Mouse (Mus musculus) embryonic facial prominence, embryonic 11.5 days (tissue): ENCODE results near the gene Emilin3. TPM values are rescaled to one million over a fixed set of nuclear protein-coding genes. Genes with fewer than 3 reads are reported as not detected.

ENCODE experiments used
- ATAC-seq: fragments of 200-750 bp; cut with Nextera tagmentation; replicated peaks from 2 replicates; pipeline ENCODE4 v1.8.0; 2017; ENCODE audit warnings: low read depth; ENCODE audit not compliant: insufficient number of reproducible peaks, low FRiP score, low TSS enrichment
- DNase-seq: peaks from one replicate; pipeline ENCODE4 v3.0.0-alpha.2; 2015; ENCODE audit warnings: low spot score
- H3K27ac ChIP-seq: fragments of 300-500 bp; sonication (generic); replicated peaks from 2 replicates; pipeline ENCODE4 v1.5.1; 2014; ENCODE audit warnings: mild to moderate bottlenecking, low read depth, low read length, control low read depth
- H3K27me3 ChIP-seq: fragments of 300-500 bp; sonication (generic); 2 replicates; pipeline ENCODE4 v1.6.1; 2014; ENCODE audit warnings: mild to moderate bottlenecking, low read length, moderate library complexity, mixed read lengths; ENCODE audit not compliant: control insufficient read depth, insufficient read depth
- H3K36me3 ChIP-seq: fragments of 300-500 bp; sonication (generic); replicated peaks from 2 replicates; pipeline ENCODE4 v1.6.1; 2014; ENCODE audit warnings: low read depth, mild to moderate bottlenecking, low read length, moderate library complexity, mixed read lengths; ENCODE audit not compliant: control insufficient read depth, insufficient read depth
- H3K4me1 ChIP-seq: fragments of 300-500 bp; sonication (generic); 2 replicates; pipeline ENCODE4 v1.6.1; 2014; ENCODE audit warnings: low read length, mixed read lengths; ENCODE audit not compliant: control insufficient read depth, insufficient read depth
- H3K4me2 ChIP-seq: fragments of 300-500 bp; sonication (generic); 2 replicates; pipeline ENCODE4 v1.6.1; 2014; ENCODE audit warnings: low read depth, mild to moderate bottlenecking, control low read depth, low read length, moderate library complexity
- H3K4me3 ChIP-seq: fragments of 300-500 bp; sonication (generic); 2 replicates; pipeline ENCODE4 v1.5.1; 2014; ENCODE audit warnings: low read depth, low read length, control low read depth
- H3K9ac ChIP-seq: fragments of 300-500 bp; sonication (generic); replicated peaks from 2 replicates; pipeline ENCODE4 v1.6.1; 2014; ENCODE audit warnings: mild to moderate bottlenecking, control low read depth, low read length
- H3K9me3 ChIP-seq: fragments of 300-500 bp; sonication (generic); replicated peaks from 2 replicates; pipeline ENCODE4 v1.6.1; 2016; ENCODE audit warnings: mild to moderate bottlenecking, low read length, inconsistent platforms, mixed read lengths; ENCODE audit not compliant: control insufficient read depth
- WGBS: fragments of 180-500 bp; shearing (Covaris S2); extraction: QIAGEN DNeasy Blood & Tissue Kit; methylation state at CpG from one replicate; pipeline ENCODE4 v1.1.7; 2014; 5-methylcytosine and 5-hydroxymethylcytosine counted together
- polyA plus RNA-seq: library from polyadenylated mRNA; unstranded; fragments of >200 nt; fragmentation: Nextera tagmentation; extraction: Ambion mirVana; gene quantifications from 2 replicates; pipeline ENCODE4 v1.2.1, GENCODE M21; 2014

Emilin3 gene
- polyA plus RNA-seq, 1 experiment from 2014 or later = 3.3 TPM

- ATAC-seq (no peak), DNase-seq (no peak)
- Histone ChIP-seq H3K27me3 (no peaks in the 10 kb centered on the region), H3K27ac (no peak within 1 kb of the TSS), H3K4me1 (no peaks in the 10 kb centered on the region), H3K4me2 (no peak within 1 kb of the TSS), H3K36me3 (no peaks in the 10 kb centered on the region), H3K9ac (no peak within 1 kb of the TSS; the same call in 1 of the 2 replicates), H3K9me3 (no peaks in the 10 kb centered on the region), H3K4me3 (no peak within 1 kb of the TSS)
- WGBS = 76% methylated on average over 13 of the region's 13 CpGs
Observed at GRCm38 (mm10) chr2:160880453-160881195, 31.5 kb downstream of the Emilin3 start, which contains the start of gene Lpin3. TSS of gene Lpin3 (plus strand) at chr2:160880670.

DNA sequence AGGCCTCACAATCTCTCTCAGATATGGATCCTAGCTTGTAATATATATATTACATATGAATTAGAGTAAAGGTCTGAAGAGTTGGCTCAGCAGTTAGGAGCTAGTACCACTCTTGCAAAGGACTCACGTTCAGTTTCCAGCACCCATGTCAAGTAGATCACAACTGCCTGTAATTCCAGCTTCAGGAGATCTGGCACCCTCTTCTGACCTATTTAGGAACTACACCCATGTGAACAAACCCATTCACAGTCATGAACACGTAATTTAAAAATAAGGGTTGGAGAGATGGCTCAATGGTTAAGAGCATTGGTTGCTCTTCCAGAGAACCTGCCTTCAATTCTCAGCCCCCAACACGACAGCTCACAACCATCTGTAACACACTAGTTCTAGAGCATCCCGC lies 36.0 kb downstream of the Emilin3 start:
- ATAC-seq = no peak
- DNase-seq = no peak
- H3K4me2 ChIP-seq = no peak overlapping the region
- H3K9ac ChIP-seq = no peak overlapping the region
- H3K9me3 ChIP-seq = no peaks in the 10 kb centered on the region
- H3K4me3 ChIP-seq = no peak overlapping the region
- H3K36me3 ChIP-seq = no peaks in the 10 kb centered on the region
- no peak overlapping the region for H3K27ac ChIP-seq
- WGBS = 82% methylated on average over 4 of the region's 4 CpGs
- H3K4me1 ChIP-seq = no peaks in the 10 kb centered on the region
- no peaks in the 10 kb centered on the region for H3K27me3 ChIP-seq

GRCm38 (mm10) chr2:160874231-160874877 lies 37.8 kb downstream of the Emilin3 start:
- DNase-seq (no peak), ATAC-seq (no peak)
- H3K9me3 ChIP-seq = no peaks in the 10 kb centered on the region
- H3K4me2 ChIP-seq = no peak overlapping the region
- no peak overlapping the region for H3K4me3 ChIP-seq
- no peak overlapping the region for H3K9ac ChIP-seq
- H3K4me1 ChIP-seq = no peaks in the 10 kb centered on the region
- 80% methylated on average over 5 of the region's 5 CpGs for WGBS
- H3K36me3 ChIP-seq = no peaks in the 10 kb centered on the region
- H3K27me3 ChIP-seq = no peaks in the 10 kb centered on the region
- no peak overlapping the region for H3K27ac ChIP-seq

DNA sequence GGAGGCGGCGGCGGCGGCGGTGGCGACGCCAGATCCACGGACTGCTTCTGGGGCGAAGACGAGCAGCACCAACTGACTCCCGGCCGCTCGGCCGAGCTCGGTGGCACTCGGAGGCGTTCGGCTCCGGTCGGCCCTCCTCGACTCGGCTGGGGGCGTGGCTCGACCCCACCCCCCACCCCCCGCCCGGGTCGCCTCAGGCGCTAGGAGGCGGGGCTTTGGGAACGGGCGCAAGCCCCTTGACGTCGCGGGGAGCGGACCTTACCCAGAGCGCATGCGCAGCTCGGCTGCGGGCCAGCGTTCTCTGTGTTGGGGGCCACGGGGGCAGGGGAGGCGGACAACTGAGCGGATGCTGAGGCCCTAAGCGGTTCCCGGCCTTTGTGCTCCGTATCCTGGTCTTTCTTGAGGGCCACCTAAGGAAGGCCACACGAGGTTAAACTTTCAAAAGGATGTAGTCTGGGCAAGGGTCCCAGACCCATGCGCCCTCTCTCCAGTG lies 39.2 kb downstream of the Emilin3 start, which contains the start of gene Zhx3:
Zhx3 (minus strand) TSS at position 109 of the 493 bp plus-strand sequence.
- WGBS = 1% methylated on average over 36 of the region's 48 CpGs
- H3K4me1 ChIP-seq = no peaks in the 10 kb centered on the region
- DNase-seq = peak; percentile 96
- H3K9ac ChIP-seq = peak within 1 kb of the TSS; percentile 87
- H3K9me3 ChIP-seq = no peaks in the 10 kb centered on the region
- H3K4me2 ChIP-seq = peak within 1 kb of the TSS; percentile 82
- peak within 1 kb of the TSS; percentile 88 for H3K27ac ChIP-seq
- H3K4me3 ChIP-seq = peak within 1 kb of the TSS; percentile 84
- H3K27me3 ChIP-seq = no peaks in the 10 kb centered on the region
- no peaks in the 10 kb centered on the region for H3K36me3 ChIP-seq
- ATAC-seq = peak; percentile 97

DNA sequence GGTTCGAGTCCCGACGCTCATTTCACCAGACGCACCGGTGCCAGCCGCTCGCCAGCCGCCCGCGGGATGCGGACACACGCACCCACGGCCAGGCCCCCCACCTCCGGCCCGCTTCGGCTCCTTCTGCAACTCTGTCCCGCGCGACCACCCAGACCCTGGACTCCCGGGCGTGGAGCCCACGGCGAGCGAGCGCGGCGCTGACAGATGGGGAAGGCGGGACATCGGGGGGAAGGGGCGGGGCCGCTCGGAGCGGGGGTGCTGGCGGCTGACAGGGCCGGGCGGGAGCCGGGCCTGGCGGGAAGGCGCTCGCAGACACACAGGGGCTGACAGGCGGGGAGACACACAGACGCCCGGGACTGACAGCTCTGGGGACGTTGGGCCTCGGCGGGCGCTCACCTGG lies 39.7 kb downstream of the Emilin3 start:
- Histone ChIP-seq H3K27ac (peak overlapping the region; percentile 88), H3K4me1 (no peaks in the 10 kb centered on the region), H3K36me3 (no peaks in the 10 kb centered on the region), H3K9ac (peak overlapping the region; percentile 87), H3K9me3 (no peaks in the 10 kb centered on the region), H3K27me3 (no peaks in the 10 kb centered on the region), H3K4me2 (peak overlapping the region; percentile 82), H3K4me3 (peak overlapping the region; percentile 84)
- WGBS = under 1% methylated on average over 42 of the region's 47 CpGs
- ATAC-seq (peak; percentile 87), DNase-seq (peak; percentile 64)

DNA sequence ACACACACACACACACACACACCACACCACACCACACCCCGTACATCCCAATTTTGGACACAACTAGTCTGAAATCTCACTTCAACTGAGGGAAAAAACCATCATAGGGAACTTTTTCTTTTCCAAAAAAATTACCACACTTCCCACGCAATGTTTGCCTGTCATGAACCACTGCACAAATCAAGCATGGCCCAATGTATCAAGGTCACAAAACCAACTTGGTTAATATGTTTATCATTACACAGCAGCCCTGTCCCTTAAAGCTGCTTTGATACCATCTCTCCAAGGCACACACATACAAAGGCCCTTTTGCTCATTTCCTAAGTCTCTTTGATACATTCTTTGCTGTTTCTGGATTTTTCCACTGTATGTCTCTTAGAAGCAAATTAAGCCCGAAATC lies 40.8 kb downstream of the Emilin3 start:
- Histone ChIP-seq H3K4me1 (no peaks in the 10 kb centered on the region), H3K9me3 (no peaks in the 10 kb centered on the region), H3K36me3 (no peaks in the 10 kb centered on the region), H3K4me2 (no peak overlapping the region), H3K9ac (no peak overlapping the region), H3K27me3 (no peaks in the 10 kb centered on the region), H3K4me3 (no peak overlapping the region), H3K27ac (no peak overlapping the region)
- no peak for ATAC-seq
- 86% methylated on average over 3 of the region's 3 CpGs for WGBS
- no peak for DNase-seq

GRCm38 (mm10) chr2:160869446-160869845 lies 42.7 kb downstream of the Emilin3 start:
- WGBS = 66% methylated on average over 3 of the region's 3 CpGs
- Histone ChIP-seq H3K9me3 (no peaks in the 10 kb centered on the region), H3K9ac (no peak overlapping the region), H3K4me1 (no peaks in the 10 kb centered on the region), H3K27me3 (no peaks in the 10 kb centered on the region), H3K4me2 (no peak overlapping the region), H3K27ac (no peak overlapping the region), H3K36me3 (no peaks in the 10 kb centered on the region), H3K4me3 (no peak overlapping the region)
- ATAC-seq (no peak), DNase-seq (no peak)

- Histone ChIP-seq H3K4me3 (no peak overlapping the region), H3K36me3 (no peaks in the 10 kb centered on the region), H3K4me1 (no peaks in the 10 kb centered on the region), H3K27me3 (no peaks in the 10 kb centered on the region), H3K9ac (no peak overlapping the region), H3K4me2 (no peak overlapping the region), H3K9me3 (no peaks in the 10 kb centered on the region), H3K27ac (no peak overlapping the region)
- DNase-seq (no peak), ATAC-seq (no peak)
- WGBS = 76% methylated on average over 2 of the region's 2 CpGs
Observed at GRCm38 (mm10) chr2:160865266-160865665, 46.9 kb downstream of the Emilin3 start.
